9 mouse cellular contexts compared by ENCODE assay signal in the genomic region with DNA sequence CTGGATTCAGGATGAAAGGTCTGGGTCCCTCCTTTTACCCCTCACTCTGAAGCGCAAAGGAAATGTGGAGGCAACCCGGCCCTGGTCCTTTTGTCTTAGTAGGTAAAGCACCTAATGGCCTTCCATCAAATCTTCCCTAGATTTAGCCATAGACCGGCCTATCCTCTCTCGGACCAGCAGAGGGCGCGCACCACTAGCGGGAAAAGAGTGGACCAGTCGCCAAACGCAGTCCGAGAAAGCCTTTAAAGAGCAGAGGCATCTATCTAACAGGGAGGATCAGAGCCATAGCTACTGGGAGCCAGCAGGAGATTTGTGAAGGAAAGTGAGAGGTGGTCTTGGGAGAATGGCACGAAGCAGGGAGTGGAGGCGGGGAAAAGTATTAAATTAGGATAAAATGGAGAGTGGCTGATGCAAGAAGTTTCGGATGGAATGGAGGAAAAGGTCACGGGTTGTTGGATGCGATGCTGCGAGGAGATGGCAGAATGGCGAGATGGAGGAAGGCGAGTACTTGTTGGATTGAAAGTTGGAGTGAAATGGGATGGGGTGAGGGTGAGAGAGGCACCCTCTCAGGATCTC. TPM values are rescaled to one million over a fixed set of nuclear protein-coding genes. Genes with fewer than 3 reads are reported as not detected.
A peak's percentile ranks its signal among the peaks of the same experiment; 100 is the strongest.
DNase-seq lines count a peak whose midpoint lies in the region; ATAC-seq lines count a peak whose summit lies in the region.
"Had no signal": no experiment of that assay in that cellular context is flagged by ENCODE, and none has a peak within 500 bp of the region (broad histone marks: within the 10 kb centered on the region; RNA-seq: fewer than 3 reads in every experiment).

No protein-coding gene starts in this region.

- peaks cover 30% of the 10 kb centered on the region for H3K4me1 ChIP-seq in forebrain, embryonic 13.5 days
- H3K4me1 ChIP-seq in hindbrain, embryonic 16.5 days (ENCODE audit: control insufficient read depth, insufficient read depth, low read depth, low read length): peaks cover 26% of the 10 kb centered on the region
- peaks cover 30% of the 10 kb centered on the region for H3K4me1 ChIP-seq in limb, embryonic 13.5 days
- H3K4me1 ChIP-seq in neural tube, embryonic 13.5 days (replicated peaks): peaks cover 34% of the 10 kb centered on the region

- H3K4me3 ChIP-seq in forebrain, embryonic 13.5 days: 0 out of 2 replicates have a peak overlapping the region, but pooled peaks have one; percentile 12
- H3K4me3 ChIP-seq in hindbrain, embryonic 16.5 days (ENCODE audit: low read length): peak overlapping the region; percentile 22
- H3K4me3 ChIP-seq in limb, embryonic 13.5 days: peak overlapping the region; percentile 9; the same call in 1 of the 2 replicates
- H3K4me3 ChIP-seq in neural tube, embryonic 13.5 days: no peak overlapping the region
- H3K4me3 ChIP-seq: erythroblast, embryonic 14.5 days had no signal

- H3K9ac ChIP-seq in forebrain, embryonic 13.5 days: no peak overlapping the region
- no peak overlapping the region for H3K9ac ChIP-seq in hindbrain, embryonic 16.5 days (ENCODE audit: low read depth, low read length)
- no peak overlapping the region for H3K9ac ChIP-seq in limb, embryonic 13.5 days
- H3K9ac ChIP-seq in neural tube, embryonic 13.5 days: no peak overlapping the region

- peaks cover 91% of the 10 kb centered on the region for H3K27me3 ChIP-seq in forebrain, embryonic 13.5 days
- peaks cover 42% of the 10 kb centered on the region for H3K27me3 ChIP-seq in hindbrain, embryonic 16.5 days (replicated peaks; ENCODE audit: control insufficient read depth, insufficient read depth, low read length)
- peaks cover 97% of the 10 kb centered on the region for H3K27me3 ChIP-seq in limb, embryonic 13.5 days
- H3K27me3 ChIP-seq in neural tube, embryonic 13.5 days: peaks cover 90% of the 10 kb centered on the region

- H3K4me2 ChIP-seq in forebrain, embryonic 13.5 days: no peak overlapping the region
- peak overlapping the region; percentile 48 for H3K4me2 ChIP-seq in hindbrain, embryonic 16.5 days (ENCODE audit: low read length)
- peak overlapping the region; percentile 19; the same call in 1 of the 2 replicates for H3K4me2 ChIP-seq in limb, embryonic 13.5 days (replicated peaks)
- H3K4me2 ChIP-seq in neural tube, embryonic 13.5 days: peak overlapping the region; percentile 33; the same call in 1 of the 2 replicates

- H3K36me3 ChIP-seq in forebrain, embryonic 13.5 days (ENCODE audit: poor library complexity, severe bottlenecking): no peaks in the 10 kb centered on the region
- no peaks in the 10 kb centered on the region for H3K36me3 ChIP-seq in hindbrain, embryonic 16.5 days (ENCODE audit: control insufficient read depth, insufficient read depth, low read length)
- no peaks in the 10 kb centered on the region for H3K36me3 ChIP-seq in limb, embryonic 13.5 days
- no peaks in the 10 kb centered on the region for H3K36me3 ChIP-seq in neural tube, embryonic 13.5 days

- no peak overlapping the region for H3K27ac ChIP-seq in forebrain, embryonic 13.5 days
- H3K27ac ChIP-seq in hindbrain, embryonic 16.5 days (ENCODE audit: low read depth, low read length): no peak overlapping the region
- H3K27ac ChIP-seq in limb, embryonic 13.5 days: no peak overlapping the region
- no peak overlapping the region for H3K27ac ChIP-seq in neural tube, embryonic 13.5 days (replicated peaks)

- ATAC-seq in forebrain, embryonic 13.5 days: peak; percentile 16; the same call in 1 of the 2 replicates
- ATAC-seq in hindbrain, embryonic 16.5 days: 0 out of 2 replicates have a peak, but pooled peaks have one; percentile 58
- no peak for ATAC-seq in limb, embryonic 13.5 days (ENCODE audit: low FRiP score, low read depth)
- ATAC-seq in neural tube, embryonic 13.5 days (ENCODE audit: low read depth): peak; percentile 49; the same call in 1 of the 2 replicates

- WGBS in forebrain, embryonic 13.5 days: 1% methylated on average over 18 of the region's 18 CpGs
- 2% methylated on average over 18 of the region's 18 CpGs for WGBS in hindbrain, embryonic 16.5 days
- 1% methylated on average over 18 of the region's 18 CpGs for WGBS in limb, embryonic 13.5 days
- WGBS in neural tube, embryonic 13.5 days: 1% methylated on average over 18 of the region's 18 CpGs

- no peaks in the 10 kb centered on the region for H3K9me3 ChIP-seq in forebrain, embryonic 13.5 days (replicated peaks)
- H3K9me3 ChIP-seq in hindbrain, embryonic 16.5 days (ENCODE audit: control insufficient read depth, low read length): no peaks in the 10 kb centered on the region
- H3K9me3 ChIP-seq in limb, embryonic 13.5 days: no peaks in the 10 kb centered on the region
- H3K9me3 ChIP-seq in neural tube, embryonic 13.5 days: no peaks in the 10 kb centered on the region

- peak; percentile 75 for DNase-seq in right cerebral cortex, adult 18-20 months
- no peak for DNase-seq in right cerebral cortex, postnatal 25 days
- peak; percentile 27 for DNase-seq in c-Kit-positive CD71-positive TER-119-negative erythroid progenitor cells, embryonic 14.5 days (ENCODE audit: low read depth)
- peak; percentile 29 to 32 for DNase-seq in thymus, postnatal 36 days

RNA-seq across cellular contexts. Expression of a gene that starts 4.3 kb away (rescaled TPM):
- polyA plus RNA-seq in forebrain, embryonic 13.5 days (2015; fragmentation: Nextera tagmentation; extraction: Ambion mirVana): not detected in 2 replicates
- 2.9 and 3.3 TPM in 2 replicates for polyA plus RNA-seq in hindbrain, embryonic 16.5 days (2015; fragmentation: Nextera tagmentation; extraction: Ambion mirVana)
- 0.11 TPM in 1 of 2 replicates, not detected in the other for polyA plus RNA-seq in limb, embryonic 13.5 days (2015; fragmentation: Nextera tagmentation; extraction: Ambion mirVana)
- 0.26 TPM in 1 of 2 replicates, not detected in the other for polyA plus RNA-seq in neural tube, embryonic 13.5 days (2015; fragmentation: Nextera tagmentation; extraction: Ambion mirVana)
- polyA plus RNA-seq: erythroblast, embryonic 14.5 days had no signal

RNA-seq across cellular contexts. Expression of a gene that starts 12.1 kb away (rescaled TPM):
- not detected in 2 replicates for polyA plus RNA-seq in forebrain, embryonic 13.5 days (2015; fragmentation: Nextera tagmentation; extraction: Ambion mirVana)
- 1.4 and 2.1 TPM in 2 replicates for polyA plus RNA-seq in hindbrain, embryonic 16.5 days (2015; fragmentation: Nextera tagmentation; extraction: Ambion mirVana)
- not detected in 2 replicates for polyA plus RNA-seq in limb, embryonic 13.5 days (2015; fragmentation: Nextera tagmentation; extraction: Ambion mirVana)
- 0.85 TPM in 1 of 2 replicates, not detected in the other for polyA plus RNA-seq in neural tube, embryonic 13.5 days (2015; fragmentation: Nextera tagmentation; extraction: Ambion mirVana)
- polyA plus RNA-seq: erythroblast, embryonic 14.5 days had no signal

RNA-seq across cellular contexts. Expression of a gene that starts 26.1 kb away (rescaled TPM):
- 0.76 and 1.3 TPM in 2 replicates for polyA plus RNA-seq in forebrain, embryonic 13.5 days (2015; fragmentation: Nextera tagmentation; extraction: Ambion mirVana)
- 8.4 and 9.4 TPM in 2 replicates for polyA plus RNA-seq in hindbrain, embryonic 16.5 days (2015; fragmentation: Nextera tagmentation; extraction: Ambion mirVana)
- 0.11 TPM in 1 of 2 replicates, not detected in the other for polyA plus RNA-seq in limb, embryonic 13.5 days (2015; fragmentation: Nextera tagmentation; extraction: Ambion mirVana)
- 7.8 and 9.0 TPM in 2 replicates for polyA plus RNA-seq in neural tube, embryonic 13.5 days (2015; fragmentation: Nextera tagmentation; extraction: Ambion mirVana)
- polyA plus RNA-seq: erythroblast, embryonic 14.5 days had no signal

RNA-seq across cellular contexts. Expression of a gene that starts 54.5 kb away (rescaled TPM):
- polyA plus RNA-seq in forebrain, embryonic 13.5 days (2015; fragmentation: Nextera tagmentation; extraction: Ambion mirVana): 0.56 and 0.57 TPM in 2 replicates
- polyA plus RNA-seq in hindbrain, embryonic 16.5 days (2015; fragmentation: Nextera tagmentation; extraction: Ambion mirVana): 1.1 and 1.6 TPM in 2 replicates
- not detected in 2 replicates for polyA plus RNA-seq in limb, embryonic 13.5 days (2015; fragmentation: Nextera tagmentation; extraction: Ambion mirVana)
- polyA plus RNA-seq in neural tube, embryonic 13.5 days (2015; fragmentation: Nextera tagmentation; extraction: Ambion mirVana): 0.04 and 0.14 TPM in 2 replicates
- polyA plus RNA-seq: erythroblast, embryonic 14.5 days had no signal
